Mouse (Mus musculus): ENCODE measurements around the gene Plcxd2. TPM values are rescaled to one million over a fixed set of nuclear protein-coding genes. Genes with fewer than 3 reads are reported as not detected.

Gene Plcxd2
- polyA plus RNA-seq, 1 experiment: 46.9 TPM

DNA sequence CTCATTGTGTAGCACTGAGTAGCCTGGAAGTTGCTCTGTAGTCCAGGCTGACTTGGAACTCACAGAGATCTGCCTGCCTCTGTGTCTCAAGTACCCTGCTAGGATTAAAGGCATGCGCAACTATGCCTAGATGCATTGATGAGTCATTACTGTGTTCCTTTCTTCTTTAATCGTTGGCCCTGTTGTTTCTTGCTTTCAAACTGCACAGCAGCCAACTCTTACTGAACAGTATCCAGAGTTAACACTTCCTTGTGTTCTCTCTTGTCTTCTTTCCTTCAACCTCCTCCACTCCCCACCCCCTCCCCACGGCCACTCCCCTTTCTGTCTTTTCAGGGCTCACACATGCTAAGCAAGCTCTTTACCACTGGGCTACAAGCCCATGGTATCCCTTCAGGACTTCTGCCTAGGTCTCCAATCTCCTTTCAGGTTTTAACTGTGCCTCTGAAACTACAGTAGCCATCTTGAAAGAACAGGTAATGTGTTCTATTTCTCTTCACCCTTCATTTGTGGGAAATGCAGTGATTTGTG lies 74.0 kb downstream of the Plcxd2 start:
- H3K27me3 ChIP-seq (ENCODE audit: control insufficient read depth, insufficient read depth, low read length): no peaks in the 10 kb centered on the region
- WGBS: 73% methylated on average over 3 of the region's 3 CpGs
- DNase-seq: no peak
- H3K27ac ChIP-seq (ENCODE audit: insufficient read depth, low read length): no peak overlapping the region
- no peak overlapping the region for H3K4me3 ChIP-seq (replicated peaks; ENCODE audit: insufficient read depth, low read depth, low read length)
- TF ChIP-seq CTCF (IDR thresholded peaks at IDR 0.05; ENCODE audit: borderline replicate concordance, insufficient read depth, low read depth, low read length) (no peak), POLR2A (IDR thresholded peaks at IDR 0.05; ENCODE audit: borderline replicate concordance, insufficient read depth, low read length) (no peak)
- H3K4me1 ChIP-seq (ENCODE audit: control insufficient read depth, insufficient read depth, low read length): no peaks in the 10 kb centered on the region

DNA sequence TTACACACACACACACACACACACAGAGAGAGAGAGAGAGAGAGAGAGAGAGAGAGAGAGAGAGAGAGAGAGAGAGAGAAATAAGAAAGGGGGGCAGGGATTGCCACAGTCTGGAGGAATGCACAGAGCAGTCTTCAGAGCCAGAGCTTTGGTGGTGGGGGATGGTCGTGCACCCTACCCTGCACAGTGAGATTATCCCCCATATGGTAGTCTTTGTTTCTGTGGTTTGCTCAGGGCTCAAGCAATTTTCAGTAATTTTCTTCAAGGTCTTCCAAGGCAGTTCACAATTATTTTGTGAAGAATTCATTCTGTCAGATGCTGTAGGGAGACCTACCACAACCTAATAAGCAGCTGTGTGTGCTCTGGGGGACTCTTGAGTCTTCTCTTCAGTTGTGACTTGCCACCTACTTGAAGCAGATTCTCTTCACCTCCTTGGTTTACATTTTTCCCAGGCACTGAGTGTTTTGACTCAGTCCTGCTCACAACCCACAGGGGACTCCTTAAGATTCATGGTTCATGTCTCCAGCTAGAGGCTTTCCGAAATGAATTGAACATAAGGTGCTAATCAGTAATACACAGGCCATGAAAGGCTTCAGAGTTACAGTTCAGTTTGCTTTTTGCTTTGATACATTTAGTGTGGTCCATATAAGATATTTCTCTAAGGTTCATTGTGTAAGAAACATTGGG lies 75.2 kb downstream of the Plcxd2 start:
- 58% methylated on average over 2 of the region's 2 CpGs for WGBS
- no peak for DNase-seq
- H3K4me3 ChIP-seq (replicated peaks; ENCODE audit: insufficient read depth, low read depth, low read length): no peak overlapping the region
- no peak for TF ChIP-seq POLR2A (IDR thresholded peaks at IDR 0.05; ENCODE audit: borderline replicate concordance, insufficient read depth, low read length)
- no peak for TF ChIP-seq CTCF (IDR thresholded peaks at IDR 0.05; ENCODE audit: borderline replicate concordance, insufficient read depth, low read depth, low read length)
- H3K27me3 ChIP-seq (ENCODE audit: control insufficient read depth, insufficient read depth, low read length): no peaks in the 10 kb centered on the region
- H3K4me1 ChIP-seq (ENCODE audit: control insufficient read depth, insufficient read depth, low read length): no peaks in the 10 kb centered on the region
- H3K27ac ChIP-seq (ENCODE audit: insufficient read depth, low read length): no peak overlapping the region

DNA sequence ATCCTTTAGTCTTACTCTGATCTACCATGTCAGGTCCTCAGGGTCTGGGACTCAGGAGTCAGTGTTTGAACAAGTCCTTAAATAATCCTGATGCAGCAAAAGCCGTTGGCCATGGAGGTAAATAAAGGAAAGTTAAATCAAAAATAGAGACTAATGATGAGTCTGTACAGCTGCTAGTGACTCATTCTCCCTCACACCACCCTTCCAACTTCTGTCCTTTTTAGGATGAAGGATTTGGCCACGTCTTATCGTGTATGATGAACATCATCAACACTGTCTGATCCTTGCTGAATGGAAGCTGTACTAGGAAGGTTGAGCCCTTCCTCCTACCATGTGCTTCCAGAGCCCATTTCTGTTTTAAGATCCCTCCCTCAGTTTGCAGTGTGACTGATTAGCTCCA lies 79.7 kb downstream of the Plcxd2 start:
- WGBS: 90% methylated on average over 3 of the region's 3 CpGs
- Histone ChIP-seq H3K27ac (ENCODE audit: insufficient read depth, low read length) (no peak overlapping the region), H3K27me3 (ENCODE audit: control insufficient read depth, insufficient read depth, low read length) (no peaks in the 10 kb centered on the region), H3K4me3 (replicated peaks; ENCODE audit: insufficient read depth, low read depth, low read length) (no peak overlapping the region), H3K4me1 (ENCODE audit: control insufficient read depth, insufficient read depth, low read length) (no peaks in the 10 kb centered on the region)
- DNase-seq: no peak
- TF ChIP-seq CTCF (IDR thresholded peaks at IDR 0.05; ENCODE audit: borderline replicate concordance, insufficient read depth, low read depth, low read length) (no peak), POLR2A (IDR thresholded peaks at IDR 0.05; ENCODE audit: borderline replicate concordance, insufficient read depth, low read length) (no peak)

DNA sequence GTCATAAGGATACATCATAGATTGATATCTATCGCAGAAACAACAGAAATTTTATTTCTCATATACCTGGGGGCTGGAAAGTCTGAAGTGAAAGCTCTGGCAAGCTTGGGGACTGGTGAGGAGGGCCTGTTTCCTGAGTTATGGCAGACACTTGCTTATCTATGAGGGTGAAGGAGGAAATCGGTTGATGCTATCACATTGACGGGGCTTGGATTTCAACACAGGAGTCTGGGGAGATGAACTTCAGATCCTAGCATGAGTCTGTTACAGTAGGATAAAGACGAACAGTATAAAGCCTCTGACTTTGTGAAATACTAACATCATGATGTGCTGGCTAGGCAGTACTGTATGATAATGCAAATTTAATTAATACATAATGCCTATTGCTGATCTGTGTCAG lies 81.9 kb downstream of the Plcxd2 start:
- no peak overlapping the region for H3K4me3 ChIP-seq (replicated peaks; ENCODE audit: insufficient read depth, low read depth, low read length)
- H3K27me3 ChIP-seq (ENCODE audit: control insufficient read depth, insufficient read depth, low read length): no peaks in the 10 kb centered on the region
- TF ChIP-seq CTCF (IDR thresholded peaks at IDR 0.05; ENCODE audit: borderline replicate concordance, insufficient read depth, low read depth, low read length) (no peak), POLR2A (IDR thresholded peaks at IDR 0.05; ENCODE audit: borderline replicate concordance, insufficient read depth, low read length) (no peak)
- no peak for DNase-seq
- WGBS: 90% methylated on average over 4 of the region's 4 CpGs
- no peaks in the 10 kb centered on the region for H3K4me1 ChIP-seq (ENCODE audit: control insufficient read depth, insufficient read depth, low read length)
- no peak overlapping the region for H3K27ac ChIP-seq (ENCODE audit: insufficient read depth, low read length)

DNA sequence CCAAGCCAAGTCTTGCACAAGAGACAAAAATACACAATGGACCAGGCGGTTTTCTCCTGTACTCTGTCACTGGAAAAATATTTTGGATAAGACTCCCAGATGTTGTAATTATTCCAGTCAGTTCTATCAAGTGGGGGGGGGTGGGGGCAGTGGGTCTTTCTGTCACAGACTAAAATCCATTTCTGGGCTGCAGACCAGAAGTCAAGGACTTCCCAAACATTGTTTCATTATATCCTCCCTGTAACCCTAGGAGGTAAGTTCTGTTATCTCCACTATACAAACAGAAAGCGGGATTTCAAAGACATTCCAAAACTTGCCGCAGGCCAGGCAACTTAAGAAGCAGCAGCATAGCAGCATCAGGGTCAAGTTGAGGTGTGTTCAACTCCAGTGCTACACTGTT lies 82.4 kb downstream of the Plcxd2 start:
- H3K4me3 ChIP-seq (replicated peaks; ENCODE audit: insufficient read depth, low read depth, low read length): no peak overlapping the region
- no peaks in the 10 kb centered on the region for H3K27me3 ChIP-seq (ENCODE audit: control insufficient read depth, insufficient read depth, low read length)
- no peak for DNase-seq
- no peak for TF ChIP-seq POLR2A (IDR thresholded peaks at IDR 0.05; ENCODE audit: borderline replicate concordance, insufficient read depth, low read length)
- TF ChIP-seq CTCF (IDR thresholded peaks at IDR 0.05; ENCODE audit: borderline replicate concordance, insufficient read depth, low read depth, low read length): no peak
- 77% methylated on average over 3 of the region's 3 CpGs for WGBS
- no peaks in the 10 kb centered on the region for H3K4me1 ChIP-seq (ENCODE audit: control insufficient read depth, insufficient read depth, low read length)
- no peak overlapping the region for H3K27ac ChIP-seq (ENCODE audit: insufficient read depth, low read length)

DNA sequence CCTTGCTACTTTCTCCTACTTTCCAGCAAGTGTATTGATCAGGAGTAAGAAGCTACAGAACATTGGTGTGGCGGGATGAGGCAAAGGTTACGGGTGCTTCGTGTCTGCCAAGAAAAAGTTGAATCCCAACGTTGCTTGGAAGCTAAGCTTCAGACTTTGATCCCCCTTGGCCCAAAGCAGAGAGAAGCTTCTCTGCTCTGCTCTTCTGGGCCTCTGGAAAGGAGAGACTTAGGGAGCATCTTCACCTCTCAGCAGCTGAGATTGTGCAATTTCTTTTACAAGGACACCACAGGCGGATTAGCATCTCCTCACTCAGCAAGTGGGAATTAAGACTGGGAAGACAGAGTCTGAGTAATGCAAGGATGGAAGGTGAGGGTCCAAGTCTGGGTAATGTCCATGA lies 83.1 kb downstream of the Plcxd2 start:
- WGBS: 82% methylated on average over 5 of the region's 5 CpGs
- no peak for DNase-seq
- no peak for TF ChIP-seq POLR2A (IDR thresholded peaks at IDR 0.05; ENCODE audit: borderline replicate concordance, insufficient read depth, low read length)
- no peak for TF ChIP-seq CTCF (IDR thresholded peaks at IDR 0.05; ENCODE audit: borderline replicate concordance, insufficient read depth, low read depth, low read length)
- Histone ChIP-seq H3K27me3 (ENCODE audit: control insufficient read depth, insufficient read depth, low read length) (no peaks in the 10 kb centered on the region), H3K4me3 (replicated peaks; ENCODE audit: insufficient read depth, low read depth, low read length) (no peak overlapping the region), H3K4me1 (ENCODE audit: control insufficient read depth, insufficient read depth, low read length) (no peaks in the 10 kb centered on the region), H3K27ac (ENCODE audit: insufficient read depth, low read length) (no peak overlapping the region)

DNA sequence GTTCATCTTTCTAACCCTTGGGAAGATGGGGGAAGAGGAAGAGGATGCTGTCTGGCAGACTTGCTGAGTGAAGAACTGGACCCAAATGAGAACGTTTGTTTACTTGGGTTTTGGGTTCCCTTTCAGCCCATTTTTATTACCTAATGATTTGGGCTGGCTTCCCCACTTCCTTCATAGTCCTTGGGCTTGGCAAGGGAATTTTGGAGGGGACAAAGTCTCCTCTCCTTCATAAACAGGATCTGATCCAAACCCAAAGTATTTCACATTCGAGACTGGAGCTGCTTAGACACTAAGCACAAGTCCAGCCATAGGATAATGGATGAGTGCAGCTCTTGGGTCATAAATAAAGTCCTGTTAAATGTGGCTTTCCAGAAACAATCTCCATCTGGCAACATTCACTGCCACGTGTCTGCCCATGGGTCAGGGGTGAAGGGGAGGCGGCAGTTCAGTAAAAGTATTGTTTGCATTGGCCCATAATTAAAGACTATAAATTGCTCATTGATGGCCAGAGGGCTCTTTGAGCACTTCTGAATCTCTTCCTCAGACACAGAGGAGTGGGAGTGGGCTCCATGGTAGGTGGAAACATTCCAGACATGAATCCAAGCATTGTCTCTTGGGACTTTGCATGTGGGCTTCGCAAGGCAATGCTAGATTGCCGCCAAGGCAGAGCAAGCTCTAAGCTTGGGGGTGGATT lies 86.1 kb downstream of the Plcxd2 start:
- Histone ChIP-seq H3K4me1 (ENCODE audit: control insufficient read depth, insufficient read depth, low read length) (no peaks in the 10 kb centered on the region), H3K4me3 (replicated peaks; ENCODE audit: insufficient read depth, low read depth, low read length) (no peak overlapping the region), H3K27ac (ENCODE audit: insufficient read depth, low read length) (no peak overlapping the region), H3K27me3 (ENCODE audit: control insufficient read depth, insufficient read depth, low read length) (no peaks in the 10 kb centered on the region)
- no peak for DNase-seq
- TF ChIP-seq POLR2A (IDR thresholded peaks at IDR 0.05; ENCODE audit: borderline replicate concordance, insufficient read depth, low read length) (no peak), CTCF (IDR thresholded peaks at IDR 0.05; ENCODE audit: borderline replicate concordance, insufficient read depth, low read depth, low read length) (no peak)
- 75% methylated on average over 6 of the region's 6 CpGs for WGBS
